Mouse (Mus musculus) myocyte (in vitro differentiated cells): Measurements from ENCODE around the gene Gcsam. TPM values are rescaled to one million over a fixed set of nuclear protein-coding genes. Genes with fewer than 3 reads are reported as not detected.

Experiments
- H3K27me3 ChIP-seq: one replicate; pipeline ENCODE4 v1.6.1; 2011; ENCODE audit not compliant: control insufficient read depth, insufficient read depth, insufficient read length
- H3K36me3 ChIP-seq: one replicate; pipeline ENCODE4 v1.6.1; 2011; ENCODE audit not compliant: control insufficient read depth, insufficient read depth
- H3K4me2 ChIP-seq: one replicate; pipeline ENCODE4 v1.6.1; 2011; ENCODE audit warnings: low read depth, control low read depth
- H3K4me3 ChIP-seq: one replicate; pipeline ENCODE4 v1.5.1; 2011; ENCODE audit warnings: mild to moderate bottlenecking, control low read depth, moderate library complexity
- H3K79me2 ChIP-seq: one replicate; pipeline ENCODE4 v1.6.1; 2011; ENCODE audit not compliant: control insufficient read depth, insufficient read depth
- H3ac ChIP-seq: one replicate; pipeline ENCODE4 v1.6.1; 2011; ENCODE audit not compliant: control insufficient read depth, insufficient read length
- CEBPB ChIP-seq: IDR thresholded peaks from 2 replicates; pipeline ENCODE4 v1.6.1; 2011; ENCODE audit warnings: mild to moderate bottlenecking, moderate library complexity; ENCODE audit not compliant: poor library complexity, insufficient read depth, severe bottlenecking
- E2F4 ChIP-seq: IDR thresholded peaks from one replicate; pipeline ENCODE4 v1.6.1; 2011; ENCODE audit warnings: mild to moderate bottlenecking, control low read depth, moderate library complexity; ENCODE audit not compliant: insufficient read depth
- MAX ChIP-seq: IDR thresholded peaks from one replicate; pipeline ENCODE4 v1.6.1; 2011; ENCODE audit warnings: low read depth, mild to moderate bottlenecking, control low read depth
- MYOD1 ChIP-seq, 3 experiments: IDR thresholded peaks; one replicate each; pipeline ENCODE4 v1.6.1; 2011; ENCODE audit warnings: control low read depth in 2 of 3, low read depth in 2 of 3, mild to moderate bottlenecking in 2 of 3, moderate library complexity in 1 of 3; ENCODE audit not compliant: insufficient read length in 2 of 3, control insufficient read depth in 1 of 3
- MYOG ChIP-seq, 3 experiments: IDR thresholded peaks; one replicate each; pipeline ENCODE4 v1.6.1; 2011; ENCODE audit warnings: control low read depth in 2 of 3, low read depth in 2 of 3, mild to moderate bottlenecking in 2 of 3; ENCODE audit not compliant: insufficient read length in 2 of 3, control insufficient read depth in 1 of 3, insufficient read depth in 1 of 3
- POLR2A ChIP-seq: IDR thresholded peaks from one replicate; pipeline ENCODE4 v1.6.1; 2011; ENCODE audit warnings: low read depth, mild to moderate bottlenecking, control low read depth, moderate library complexity; ENCODE audit not compliant: insufficient read length
- POLR2AphosphoS2 ChIP-seq: IDR thresholded peaks from one replicate; pipeline ENCODE4 v1.6.1; 2011; ENCODE audit warnings: low read depth, control low read depth; ENCODE audit not compliant: insufficient read length
- REST ChIP-seq: IDR thresholded peaks from one replicate; pipeline ENCODE4 v1.6.1; 2011; ENCODE audit warnings: mild to moderate bottlenecking, control low read depth, moderate library complexity; ENCODE audit not compliant: insufficient read depth, insufficient read length
- SRF ChIP-seq: IDR thresholded peaks from one replicate; pipeline ENCODE4 v1.6.1; 2011; ENCODE audit warnings: low read depth; ENCODE audit not compliant: control insufficient read depth, insufficient read length
- TCF12 ChIP-seq: IDR thresholded peaks from one replicate; pipeline ENCODE4 v1.6.1; 2011; ENCODE audit warnings: mild to moderate bottlenecking, control low read depth; ENCODE audit not compliant: poor library complexity, insufficient read depth, severe bottlenecking
- TCF3 ChIP-seq: IDR thresholded peaks from one replicate; pipeline ENCODE4 v1.6.1; 2011; ENCODE audit warnings: low read depth, control low read depth; ENCODE audit not compliant: insufficient read length
- USF1 ChIP-seq: IDR thresholded peaks from one replicate; pipeline ENCODE4 v1.6.1; 2011; ENCODE audit warnings: low read depth, mild to moderate bottlenecking, control low read depth, moderate library complexity
- polyA plus RNA-seq: library from polyadenylated mRNA; unstranded; fragments of >200 nt; fragmentation: generic; extraction: Trizol; gene quantifications from one replicate; pipeline ENCODE4 v1.2.1, GENCODE M21; 2012; ENCODE audit warnings: missing spikeins

Gcsam gene
- polyA plus RNA-seq = not detected

- no peak within 1 kb of the TSS for H3K4me3 ChIP-seq
- TF ChIP-seq CEBPB (no peak), MYOD1 (IDR thresholded peaks at IDR 0.05; ENCODE audit: control insufficient read depth in 1 of 3, insufficient read length in 2 of 3, low read depth in 2 of 3) (no peak), TCF12 (no peak), USF1 (no peak), MAX (no peak), REST (no peak), TCF3 (no peak), POLR2A (no peak), SRF (no peak), POLR2AphosphoS2 (no peak), MYOG (IDR thresholded peaks at IDR 0.05; ENCODE audit: control insufficient read depth in 1 of 3, insufficient read depth in 1 of 3, insufficient read length in 2 of 3, low read depth in 2 of 3) (no peak)
- H3K79me2 ChIP-seq = no peaks in the 10 kb centered on the region
- H3K36me3 ChIP-seq = no peaks in the 10 kb centered on the region
- H3K27me3 ChIP-seq = peaks cover 14% of the 10 kb centered on the region
- H3ac ChIP-seq = no peak within 1 kb of the TSS
- H3K4me2 ChIP-seq = no peak within 1 kb of the TSS
These were observed at the start of gene Gcsam for GRCm38 (mm10) chr16:45610267-45610666. Gene Gcsam, plus strand, starts transcription at chr16:45610380.

- H3K27me3 ChIP-seq = no peaks in the 10 kb centered on the region
- H3K4me3 ChIP-seq = no peak overlapping the region
- no peaks in the 10 kb centered on the region for H3K36me3 ChIP-seq
- no peak overlapping the region for H3ac ChIP-seq
- H3K79me2 ChIP-seq = no peaks in the 10 kb centered on the region
- TF ChIP-seq MAX = no peak
- no peak for TF ChIP-seq TCF3
- TF ChIP-seq SRF = no peak
- no peak for TF ChIP-seq E2F4
- TF ChIP-seq POLR2A = no peak
- TF ChIP-seq MYOD1 (IDR thresholded peaks at IDR 0.05; ENCODE audit: control insufficient read depth in 1 of 3, insufficient read length in 2 of 3, low read depth in 2 of 3) = no peak
- TF ChIP-seq CEBPB = no peak
- TF ChIP-seq POLR2AphosphoS2 = no peak
- TF ChIP-seq USF1 = no peak
- TF ChIP-seq MYOG (IDR thresholded peaks at IDR 0.05; ENCODE audit: control insufficient read depth in 1 of 3, insufficient read depth in 1 of 3, insufficient read length in 2 of 3, low read depth in 2 of 3) = no peak
- no peak for TF ChIP-seq TCF12
- TF ChIP-seq REST = no peak
- no peak overlapping the region for H3K4me2 ChIP-seq
These were observed 48.4 kb upstream of the Gcsam start for GRCm38 (mm10) chr16:45561747-45562146.

GRCm38 (mm10) chr16:45572307-45572706 lies 37.9 kb upstream of the Gcsam start:
- H3K36me3 ChIP-seq = no peaks in the 10 kb centered on the region
- peaks cover 9% of the 10 kb centered on the region for H3K27me3 ChIP-seq
- no peak overlapping the region for H3ac ChIP-seq
- no peaks in the 10 kb centered on the region for H3K79me2 ChIP-seq
- no peak for TF ChIP-seq CEBPB
- no peak for TF ChIP-seq TCF12
- no peak for TF ChIP-seq POLR2A
- no peak for TF ChIP-seq MAX
- TF ChIP-seq REST = no peak
- no peak for TF ChIP-seq MYOD1 (IDR thresholded peaks at IDR 0.05; ENCODE audit: control insufficient read depth in 1 of 3, insufficient read length in 2 of 3, low read depth in 2 of 3)
- no peak for TF ChIP-seq USF1
- TF ChIP-seq SRF = no peak
- no peak for TF ChIP-seq TCF3
- no peak for TF ChIP-seq MYOG (IDR thresholded peaks at IDR 0.05; ENCODE audit: control insufficient read depth in 1 of 3, insufficient read depth in 1 of 3, insufficient read length in 2 of 3, low read depth in 2 of 3)
- TF ChIP-seq E2F4 = no peak
- no peak for TF ChIP-seq POLR2AphosphoS2
- no peak overlapping the region for H3K4me3 ChIP-seq
- H3K4me2 ChIP-seq = no peak overlapping the region

- Histone ChIP-seq H3K79me2 (no peaks in the 10 kb centered on the region), H3K27me3 (no peaks in the 10 kb centered on the region), H3K36me3 (no peaks in the 10 kb centered on the region), H3K4me3 (no peak overlapping the region), H3K4me2 (no peak overlapping the region), H3ac (no peak overlapping the region)
- no peak for TF ChIP-seq MAX
- TF ChIP-seq SRF = no peak
- TF ChIP-seq USF1 = no peak
- TF ChIP-seq TCF12 = no peak
- TF ChIP-seq POLR2AphosphoS2 = no peak
- no peak for TF ChIP-seq E2F4
- no peak for TF ChIP-seq CEBPB
- no peak for TF ChIP-seq TCF3
- TF ChIP-seq MYOG (IDR thresholded peaks at IDR 0.05; ENCODE audit: control insufficient read depth in 1 of 3, insufficient read depth in 1 of 3, insufficient read length in 2 of 3, low read depth in 2 of 3) = no peak
- no peak for TF ChIP-seq MYOD1 (IDR thresholded peaks at IDR 0.05; ENCODE audit: control insufficient read depth in 1 of 3, insufficient read length in 2 of 3, low read depth in 2 of 3)
- TF ChIP-seq POLR2A = no peak
These were observed 30.3 kb upstream of the Gcsam start for GRCm38 (mm10) chr16:45579883-45580282.

GRCm38 (mm10) chr16:45582512-45582911 lies 27.7 kb upstream of the Gcsam start:
- Histone ChIP-seq H3K36me3 (no peaks in the 10 kb centered on the region), H3K4me2 (no peak overlapping the region), H3ac (no peak overlapping the region), H3K4me3 (no peak overlapping the region), H3K79me2 (no peaks in the 10 kb centered on the region), H3K27me3 (no peaks in the 10 kb centered on the region)
- TF ChIP-seq POLR2AphosphoS2 (no peak), CEBPB (no peak), MYOG (IDR thresholded peaks at IDR 0.05; ENCODE audit: control insufficient read depth in 1 of 3, insufficient read depth in 1 of 3, insufficient read length in 2 of 3, low read depth in 2 of 3) (no peak), POLR2A (no peak), MYOD1 (IDR thresholded peaks at IDR 0.05; ENCODE audit: control insufficient read depth in 1 of 3, insufficient read length in 2 of 3, low read depth in 2 of 3) (no peak), SRF (no peak), TCF3 (no peak), MAX (no peak), USF1 (no peak), TCF12 (no peak), REST (no peak), E2F4 (no peak)
